Mouse (Mus musculus): Measurements from ENCODE around the gene Sfxn5.

Sfxn5 gene

GRCm38 (mm10) chr6:85333000-85333669, at the start of gene Sfxn5:
Sfxn5 (minus strand) TSS chr6:85333422.
- peak; percentile 98 for DNase-seq

GRCm38 (mm10) chr6:85382791-85383190, 49.6 kb upstream of the Sfxn5 start:
- no peak for DNase-seq

DNA sequence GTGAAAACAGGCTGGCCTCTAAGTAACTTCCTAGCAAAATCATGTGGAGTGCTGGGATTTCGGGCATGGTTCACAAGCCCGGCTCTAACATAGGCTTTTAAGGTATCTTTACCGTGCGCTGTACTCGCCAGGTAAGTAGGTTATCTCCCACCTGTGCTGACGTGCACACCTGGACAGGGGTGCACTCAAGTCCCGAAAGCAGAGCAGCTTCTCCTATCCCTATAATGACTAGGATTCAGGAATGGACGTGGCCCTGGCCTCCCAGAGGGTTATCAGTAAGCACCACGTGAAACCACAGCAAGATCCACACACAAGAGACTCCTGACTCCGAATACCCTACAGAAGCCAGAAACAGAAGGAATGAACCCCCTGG, 48.4 kb upstream of the Sfxn5 start:
- DNase-seq, result no peak

GRCm38 (mm10) chr6:85380901-85381647, 47.9 kb upstream of the Sfxn5 start:
- no peak for DNase-seq

GRCm38 (mm10) chr6:85380201-85380900, 47.1 kb upstream of the Sfxn5 start:
- peak; percentile 82 for DNase-seq

DNA sequence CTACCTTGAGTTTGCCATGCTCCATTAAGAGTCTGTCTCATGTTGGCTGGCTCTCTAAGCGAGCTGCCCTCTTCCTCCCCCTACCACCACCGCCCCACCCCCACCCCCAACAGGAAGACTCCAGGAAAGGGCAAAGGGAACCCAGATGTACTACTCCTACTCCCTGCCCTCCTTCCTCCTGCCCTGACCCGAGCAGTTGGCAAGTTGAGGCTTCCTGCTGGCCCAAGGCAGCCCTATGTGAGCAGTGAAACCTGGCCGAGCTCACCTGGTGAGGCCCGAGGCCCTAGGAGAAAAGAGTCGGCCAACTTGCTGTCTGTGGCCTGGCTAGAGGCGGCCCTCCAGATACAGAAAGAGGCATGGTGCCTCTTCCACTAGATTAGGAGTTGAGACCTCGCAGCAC, 45.4 kb upstream of the Sfxn5 start:
- no peak for DNase-seq

- DNase-seq, result no peak
These were observed 44.7 kb upstream of the Sfxn5 start for GRCm38 (mm10) chr6:85377876-85378275.

GRCm38 (mm10) chr6:85377066-85377734, 44.0 kb upstream of the Sfxn5 start:
- DNase-seq, result no peak

GRCm38 (mm10) chr6:85374734-85375114, 41.5 kb upstream of the Sfxn5 start:
- peak; percentile 96 for DNase-seq

DNA sequence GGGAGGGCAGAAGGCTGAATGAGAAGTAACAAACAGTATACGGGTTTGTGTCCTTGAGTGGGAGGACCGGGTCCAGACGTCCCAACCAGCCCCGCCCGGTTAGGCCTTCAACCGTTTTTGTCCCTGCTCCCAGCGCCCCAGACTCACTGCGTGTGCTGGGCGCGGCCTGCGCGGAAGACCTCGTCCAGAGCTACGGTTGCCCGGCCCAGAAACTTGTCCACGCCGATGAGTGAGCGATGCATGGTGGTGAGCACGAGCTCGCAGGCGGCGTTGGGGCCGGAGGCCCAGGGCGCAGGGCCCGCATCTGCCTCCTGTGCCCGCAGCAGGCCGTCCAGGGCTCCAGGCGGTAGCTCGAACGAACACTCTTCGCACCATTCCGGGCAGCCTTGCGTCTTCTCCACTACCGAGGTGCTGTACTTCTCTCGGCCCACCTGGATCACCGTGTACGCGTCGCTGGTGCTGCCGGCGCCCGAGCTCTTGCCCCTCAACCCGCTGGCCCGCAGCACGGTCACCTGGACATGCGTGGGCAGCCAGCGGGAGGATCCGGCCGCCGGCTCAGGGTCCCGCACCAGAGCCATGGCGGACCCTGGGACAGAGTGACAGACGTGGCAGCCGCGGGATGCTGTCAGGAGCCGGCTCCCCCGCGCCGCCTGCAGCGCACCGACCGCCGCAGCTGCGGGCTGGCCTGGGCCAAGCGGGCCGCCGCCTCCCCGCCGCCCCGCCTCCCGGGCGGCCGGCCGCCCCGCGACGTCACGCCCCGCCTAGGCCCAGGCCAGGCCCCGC, 40.9 kb upstream of the Sfxn5 start, which contains the start of gene Rab11fip5:
Gene Rab11fip5 (minus strand): TSS at position 684 of the 783 bp plus-strand sequence.
- peak; percentile 34 for DNase-seq

GRCm38 (mm10) chr6:85373066-85373860, 40.0 kb upstream of the Sfxn5 start:
- no peak for DNase-seq

GRCm38 (mm10) chr6:85372496-85372895, 39.3 kb upstream of the Sfxn5 start:
- no peak for DNase-seq

DNA sequence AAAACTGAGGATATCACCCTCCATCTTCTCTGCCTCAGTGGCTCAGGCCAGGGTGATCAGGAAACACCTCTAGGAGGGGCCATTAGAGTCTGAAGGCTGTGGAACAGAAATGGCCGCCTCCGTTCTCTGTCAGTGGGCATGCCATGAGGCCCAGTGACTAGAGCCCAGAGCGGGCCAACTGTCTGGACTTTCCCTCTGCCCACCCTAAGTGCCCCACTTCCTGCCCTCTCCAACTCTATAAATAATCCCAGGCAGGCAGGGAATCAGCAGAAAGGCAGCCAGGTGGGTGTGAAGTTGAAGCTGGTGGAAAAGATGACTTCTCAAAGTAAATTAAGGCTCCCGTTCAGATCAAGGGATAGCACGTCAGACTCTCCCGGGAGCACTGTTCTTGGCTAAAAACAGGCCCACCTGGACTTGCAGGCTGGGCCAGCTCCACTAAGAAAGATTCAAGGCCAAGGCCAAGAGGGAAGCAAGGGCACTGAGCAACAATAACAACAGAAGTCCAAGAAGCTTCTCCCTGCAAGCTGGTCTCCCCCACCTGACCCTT, 38.7 kb upstream of the Sfxn5 start:
- no peak for DNase-seq

GRCm38 (mm10) chr6:85370666-85371430, 37.6 kb upstream of the Sfxn5 start:
- no peak for DNase-seq

DNA sequence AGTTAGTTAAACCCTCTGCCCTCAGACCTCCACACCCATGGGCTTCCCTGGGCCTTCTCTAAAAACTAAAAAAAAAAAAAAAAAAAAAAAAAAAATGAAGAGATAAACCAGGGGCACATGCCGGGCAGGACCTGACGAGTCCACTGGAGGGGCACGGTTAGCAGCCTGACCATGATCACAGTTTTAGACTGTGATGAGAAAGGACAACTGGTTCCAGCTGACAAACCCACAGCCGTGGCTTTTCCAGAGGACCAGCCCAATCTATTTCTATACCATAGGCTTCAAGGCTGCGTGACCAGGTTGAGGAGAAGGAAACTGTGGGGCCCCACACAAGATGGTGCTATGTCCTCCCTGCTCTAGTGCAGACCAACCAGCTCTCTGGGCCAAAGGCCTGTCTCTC, 36.8 kb upstream of the Sfxn5 start:
- DNase-seq, result no peak

DNA sequence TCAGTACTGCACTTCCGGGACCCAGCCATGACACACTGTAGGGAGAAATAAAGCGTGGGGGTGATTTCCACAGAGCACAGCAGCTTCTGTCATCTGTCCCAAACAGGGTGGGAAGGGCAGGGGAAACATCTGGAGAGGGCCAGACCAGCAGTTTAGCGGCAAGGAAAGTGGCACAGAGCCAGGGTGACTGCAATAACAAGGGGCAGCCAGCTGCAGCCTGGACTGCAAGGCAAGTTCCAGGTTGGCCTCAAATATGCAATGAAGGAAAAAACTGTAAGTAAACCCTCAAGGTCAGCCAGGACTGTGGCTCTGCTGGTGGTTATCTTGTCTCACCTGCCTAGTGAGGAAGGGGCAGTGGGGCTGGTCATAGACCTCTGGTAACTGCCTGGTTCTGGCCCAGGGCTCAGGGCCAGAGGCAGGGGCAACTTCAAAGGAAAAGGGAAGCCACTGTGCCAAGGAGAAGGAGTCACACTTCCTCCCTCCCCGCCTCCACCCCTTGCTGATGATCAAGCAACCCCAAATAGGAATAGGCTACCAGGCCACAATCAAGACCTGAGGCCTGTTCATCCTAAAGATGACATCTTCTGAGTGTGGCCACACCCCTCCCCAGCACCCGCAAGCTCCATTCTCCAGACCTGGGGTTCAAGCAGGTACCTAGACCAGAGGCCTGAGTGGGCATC, 36.1 kb upstream of the Sfxn5 start:
- DNase-seq, result no peak

DNA sequence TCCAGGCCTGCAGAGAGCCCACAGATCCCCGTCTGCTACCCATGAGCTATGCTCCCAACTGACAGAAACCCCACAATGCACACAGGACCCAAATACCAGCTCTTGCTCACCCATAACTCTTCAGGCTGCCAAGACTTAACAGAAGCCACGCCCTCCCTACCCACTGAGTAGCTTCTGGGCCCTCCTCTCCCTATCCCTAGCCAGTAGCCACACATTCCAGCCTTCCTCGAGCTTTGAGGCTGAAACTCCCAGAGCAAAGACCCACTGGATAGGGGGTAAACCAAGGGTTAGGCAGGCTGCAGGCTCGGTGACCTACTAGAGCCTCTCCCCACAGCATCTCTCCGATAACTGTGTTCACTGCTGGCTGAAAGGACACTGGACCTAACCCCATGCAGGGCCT, 35.5 kb upstream of the Sfxn5 start:
- DNase-seq, result no peak

GRCm38 (mm10) chr6:85368166-85368565, 34.9 kb upstream of the Sfxn5 start:
- DNase-seq, result no peak

GRCm38 (mm10) chr6:85366387-85366786, 33.2 kb upstream of the Sfxn5 start:
- DNase-seq, result no peak

- no peak for DNase-seq
These were observed 31.2 kb upstream of the Sfxn5 start for GRCm38 (mm10) chr6:85364439-85364838.
